Mouse (Mus musculus): ENCODE measurements around the gene Brat1.

The Brat1 gene

DNA sequence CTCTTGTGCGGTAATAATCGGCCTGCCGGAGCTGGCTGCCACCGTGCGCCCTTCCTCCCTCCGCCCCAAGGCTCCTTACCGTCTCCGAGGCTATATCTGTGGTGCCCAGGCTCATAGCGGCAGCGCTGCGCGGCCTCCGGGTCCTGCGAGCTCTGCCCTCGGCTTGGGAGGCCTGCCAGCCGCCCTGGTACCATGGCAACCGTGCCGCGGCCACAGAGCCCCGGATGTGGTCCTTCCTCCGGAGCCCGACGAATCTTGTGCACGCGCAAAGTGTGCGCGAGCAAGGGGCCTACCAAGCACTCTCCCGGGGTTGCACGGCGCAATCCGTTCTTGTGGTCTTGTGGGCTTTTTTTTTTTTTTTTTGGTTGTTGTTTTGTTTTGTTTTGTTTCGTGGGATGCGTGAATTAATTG, 2.7 kb upstream of the Brat1 start, which contains the start of gene Iqce:
Gene Iqce, minus strand, starts transcription at position 276 of the 411 bp plus-strand sequence.
- DNase-seq (ENCODE audit: low spot score) = peak; percentile 93

DNA sequence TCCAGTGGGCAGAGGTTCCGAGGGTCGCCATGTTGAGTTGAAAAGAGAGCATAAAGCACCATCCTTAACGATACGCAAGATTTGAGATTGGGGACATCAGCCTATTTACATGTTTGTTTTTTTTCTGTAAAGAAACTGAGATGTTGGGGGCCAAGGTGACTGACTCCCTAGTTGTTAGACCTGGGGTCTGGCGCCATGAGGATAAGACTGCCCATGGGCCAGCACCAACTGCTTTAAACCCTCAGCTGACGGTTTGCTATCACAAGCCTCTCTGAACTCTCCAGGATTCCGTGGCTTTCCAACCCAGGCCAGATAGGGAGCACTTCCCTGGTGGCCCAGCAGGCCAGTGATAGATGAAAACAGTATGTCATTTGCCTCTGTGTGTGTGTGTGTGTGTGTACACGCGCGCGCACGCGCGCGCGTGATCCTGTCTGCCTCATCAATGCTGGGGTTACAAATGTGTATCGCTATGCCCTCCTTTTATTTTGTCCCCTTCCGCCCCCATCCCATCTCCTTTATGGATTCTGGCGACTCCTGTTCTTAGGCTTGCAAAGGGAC, 2.1 kb upstream of the Brat1 start:
- peak; percentile 20 for DNase-seq (ENCODE audit: low spot score)

DNA sequence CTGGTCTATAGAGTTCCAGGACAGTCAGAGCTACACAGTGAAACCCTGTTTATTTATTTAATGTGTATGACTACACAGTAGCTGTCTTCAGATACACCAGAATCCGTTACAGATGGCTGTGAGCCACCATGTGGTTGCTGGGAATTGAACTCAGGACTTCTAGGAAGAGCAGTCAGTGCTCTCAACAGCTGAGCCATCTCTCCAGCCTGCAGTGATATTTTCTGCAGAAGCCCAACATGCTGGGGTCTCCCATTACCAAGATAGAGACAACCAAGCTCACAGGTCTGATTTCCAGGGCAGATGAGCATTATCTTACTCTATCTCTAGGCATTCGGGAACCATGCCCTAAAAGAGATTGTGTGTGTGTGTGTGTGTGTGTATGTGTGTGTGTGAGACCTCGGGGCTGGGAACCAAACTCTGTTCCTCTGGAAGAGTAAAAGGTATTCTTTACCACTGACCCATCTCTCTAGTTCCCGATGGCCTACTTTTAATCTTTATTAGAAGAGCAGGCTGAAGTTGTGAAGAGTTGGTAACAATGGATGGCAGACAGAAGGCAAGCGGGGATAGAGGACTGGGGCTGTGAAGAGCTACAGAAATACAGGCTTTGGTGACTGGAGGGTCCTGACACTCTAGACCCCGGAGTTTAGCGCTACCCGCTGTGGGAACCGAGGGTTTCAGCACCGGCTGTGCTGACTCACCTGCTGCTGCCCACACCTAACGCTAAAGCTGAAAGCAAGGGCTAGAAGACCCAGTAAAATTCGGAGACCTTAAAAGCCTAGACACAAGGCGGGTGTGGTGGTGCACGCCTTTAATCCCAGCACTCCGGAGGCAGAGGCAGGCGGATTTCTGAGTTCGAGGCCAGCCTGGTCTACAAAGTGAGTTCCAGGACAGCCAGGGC, 1.1 kb upstream of the Brat1 start:
- peak; percentile 29 for DNase-seq (ENCODE audit: low spot score)

DNA sequence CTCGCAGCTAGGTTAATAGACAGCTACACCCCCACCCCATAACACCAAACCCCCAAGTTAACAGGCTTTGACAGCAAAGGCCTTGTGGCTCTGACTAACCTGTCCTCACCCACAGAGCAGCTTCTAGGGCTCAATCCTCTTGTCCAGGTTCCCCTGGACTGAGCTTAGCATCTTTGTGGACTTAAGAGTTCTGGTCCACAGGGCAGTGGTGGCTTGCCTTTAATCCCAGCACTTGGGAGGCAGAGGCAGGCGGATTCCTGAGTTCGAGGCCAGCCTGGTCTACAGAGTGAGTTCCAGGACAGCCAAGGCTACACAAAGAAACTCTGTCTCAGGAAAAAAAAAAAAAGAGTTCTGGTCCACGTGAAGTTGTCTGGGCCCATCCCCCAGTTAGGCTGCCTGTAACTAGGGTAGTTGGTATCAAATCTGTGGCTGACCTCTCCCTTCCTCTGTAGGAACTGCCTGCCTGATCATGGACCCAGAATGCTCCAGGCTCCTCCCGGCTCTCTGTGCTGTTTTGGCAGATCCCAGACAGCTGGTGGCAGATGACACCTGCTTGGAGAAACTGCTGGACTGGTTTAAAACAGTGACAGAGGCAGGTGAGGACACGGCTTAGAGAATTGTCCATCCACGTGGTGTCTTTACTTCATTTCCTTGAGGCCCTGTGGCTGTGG, 825 bp downstream of the Brat1 start:
- DNase-seq (ENCODE audit: low spot score) = peak; percentile 78

DNA sequence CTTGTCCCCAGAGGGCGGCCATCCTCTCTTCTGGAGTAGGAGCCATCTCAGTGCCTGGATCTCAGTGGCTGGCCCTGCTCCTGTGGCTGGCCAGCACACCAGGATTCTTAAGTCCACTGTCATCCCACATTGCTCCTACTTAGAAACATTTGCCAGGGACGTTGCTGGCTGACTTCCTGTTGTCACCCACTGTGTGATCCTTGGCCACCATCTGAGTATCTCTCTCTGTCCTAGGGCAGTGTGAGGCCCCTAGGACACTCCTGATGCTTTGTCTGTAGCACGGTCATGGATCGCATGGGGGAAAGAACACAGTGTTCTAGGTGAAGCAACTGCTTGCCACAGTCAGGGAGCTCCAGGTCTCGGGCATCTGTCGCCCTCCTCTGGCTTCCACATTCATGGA, 5.5 kb downstream of the Brat1 start:
- DNase-seq (ENCODE audit: low spot score) = no peak

DNA sequence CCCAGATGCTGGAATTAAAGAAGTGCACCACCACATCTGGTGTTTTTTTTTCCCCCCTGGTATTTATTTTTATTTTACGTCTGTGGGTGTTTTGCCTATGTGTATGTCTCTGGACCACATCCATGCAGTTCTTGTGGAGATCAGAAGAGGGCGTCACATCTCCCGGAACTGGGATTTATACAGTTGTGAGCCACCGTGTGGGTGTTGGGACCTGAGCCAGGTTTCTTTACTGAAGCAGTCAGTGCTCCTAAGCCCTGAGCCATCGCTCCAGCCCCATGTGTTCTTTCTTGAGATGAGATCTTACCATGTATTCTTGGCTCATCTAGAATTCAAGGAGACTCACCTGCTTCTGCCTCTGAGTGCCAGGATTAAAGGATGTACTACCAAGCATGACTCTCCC, 6.2 kb downstream of the Brat1 start:
- no peak for DNase-seq (ENCODE audit: low spot score)

DNA sequence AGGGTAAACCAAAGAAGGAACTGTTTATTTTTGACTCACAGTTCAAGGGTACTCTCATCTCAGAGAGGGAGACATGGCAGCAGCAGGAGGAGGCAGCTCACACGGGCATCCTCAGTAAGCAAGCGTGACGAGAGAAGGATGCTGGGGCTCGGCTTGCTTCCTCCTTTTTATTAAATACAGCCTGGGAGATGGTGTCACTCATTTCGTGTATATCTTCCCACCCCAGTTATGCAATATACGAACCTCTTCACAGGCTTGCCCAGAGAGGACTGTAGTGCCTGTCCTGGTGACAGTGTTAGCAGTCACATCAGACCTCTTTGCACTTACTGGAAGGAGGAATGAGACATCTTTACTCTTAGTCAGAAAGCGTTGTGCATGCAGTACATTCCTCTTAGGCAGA, 16.0 kb downstream of the Brat1 start:
- DNase-seq (ENCODE audit: low spot score) = no peak

DNA sequence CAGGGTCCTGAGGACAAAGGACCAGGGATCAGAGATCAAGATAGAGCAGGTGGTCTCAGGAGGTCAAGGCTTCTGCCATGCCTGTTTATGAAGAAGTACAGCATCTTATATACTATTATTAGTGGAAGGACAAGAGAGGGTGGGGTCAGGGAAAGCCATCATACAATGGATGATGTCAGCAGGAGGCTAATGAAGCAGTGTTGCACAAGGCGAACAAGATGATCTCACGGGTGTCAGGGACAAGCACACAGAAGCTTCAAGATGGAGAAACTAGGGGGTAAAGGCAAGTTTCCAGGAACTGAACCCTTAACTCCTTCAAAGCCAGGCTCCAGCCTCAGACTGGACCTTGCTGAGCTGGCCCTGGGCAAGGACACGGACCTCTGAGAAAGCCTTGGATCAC, 17.3 kb downstream of the Brat1 start:
- DNase-seq (ENCODE audit: low spot score) = no peak

DNA sequence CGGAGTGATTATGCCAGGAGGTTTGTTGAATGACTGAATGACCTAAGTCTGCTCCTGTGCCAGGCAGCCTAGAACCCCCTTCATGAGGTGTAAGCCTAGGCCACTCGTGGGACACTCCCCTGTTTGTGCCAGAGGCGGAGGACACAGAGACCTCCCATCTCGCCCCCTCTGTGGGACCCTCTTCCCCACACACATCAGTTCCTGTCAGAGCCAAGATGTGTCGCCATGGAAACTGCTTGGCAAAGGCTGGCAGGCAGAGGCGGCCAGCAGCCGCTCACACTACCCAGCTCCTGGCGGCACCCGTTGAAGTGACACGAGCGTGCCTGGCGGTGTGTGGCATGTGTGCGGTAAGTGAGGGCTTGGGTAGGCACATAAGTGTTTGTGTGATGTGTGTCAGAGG, 19.0 kb downstream of the Brat1 start, which contains the start of gene Amz1:
Gene Amz1, plus strand, starts transcription at position 306 of the 400 bp plus-strand sequence.
- DNase-seq (ENCODE audit: low spot score) = no peak

DNA sequence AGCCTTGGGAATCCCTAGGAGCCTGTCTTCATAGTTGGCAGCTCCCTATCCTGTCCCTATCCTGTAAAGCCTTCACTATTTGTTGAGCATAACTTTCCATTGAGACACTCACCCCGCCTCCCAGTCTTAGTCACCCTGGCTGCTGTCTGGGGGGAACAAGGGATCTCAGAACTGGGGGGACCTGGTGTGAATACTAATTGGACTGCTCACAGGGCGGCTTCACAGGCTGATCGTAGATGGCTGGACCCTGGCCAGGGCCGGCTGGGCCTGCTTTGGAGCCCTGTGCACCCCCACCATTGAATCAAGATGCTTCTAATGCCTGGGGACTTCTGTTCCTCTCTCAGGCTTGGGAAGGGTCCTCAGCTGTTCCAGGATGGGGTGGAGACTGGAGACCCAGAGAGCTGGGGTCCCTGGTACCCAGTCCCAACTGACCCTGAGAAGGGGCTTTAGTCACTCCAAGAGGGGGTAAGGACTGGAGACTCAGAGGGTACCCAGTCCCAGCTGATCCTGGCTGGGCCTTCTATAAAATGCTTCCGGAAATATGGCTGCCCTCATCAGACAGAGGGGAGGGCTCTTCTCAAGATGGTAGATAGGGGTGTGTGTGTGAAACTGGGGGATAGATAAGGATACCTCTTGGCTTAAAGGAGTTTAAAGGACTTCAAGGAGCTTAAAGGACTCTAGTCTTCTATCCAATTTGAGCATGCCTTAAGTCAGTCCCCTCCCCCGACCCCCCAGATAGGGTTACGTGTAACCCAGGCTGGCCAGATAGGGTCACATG, 21.4 kb downstream of the Brat1 start:
- DNase-seq (ENCODE audit: low spot score) = no peak

DNA sequence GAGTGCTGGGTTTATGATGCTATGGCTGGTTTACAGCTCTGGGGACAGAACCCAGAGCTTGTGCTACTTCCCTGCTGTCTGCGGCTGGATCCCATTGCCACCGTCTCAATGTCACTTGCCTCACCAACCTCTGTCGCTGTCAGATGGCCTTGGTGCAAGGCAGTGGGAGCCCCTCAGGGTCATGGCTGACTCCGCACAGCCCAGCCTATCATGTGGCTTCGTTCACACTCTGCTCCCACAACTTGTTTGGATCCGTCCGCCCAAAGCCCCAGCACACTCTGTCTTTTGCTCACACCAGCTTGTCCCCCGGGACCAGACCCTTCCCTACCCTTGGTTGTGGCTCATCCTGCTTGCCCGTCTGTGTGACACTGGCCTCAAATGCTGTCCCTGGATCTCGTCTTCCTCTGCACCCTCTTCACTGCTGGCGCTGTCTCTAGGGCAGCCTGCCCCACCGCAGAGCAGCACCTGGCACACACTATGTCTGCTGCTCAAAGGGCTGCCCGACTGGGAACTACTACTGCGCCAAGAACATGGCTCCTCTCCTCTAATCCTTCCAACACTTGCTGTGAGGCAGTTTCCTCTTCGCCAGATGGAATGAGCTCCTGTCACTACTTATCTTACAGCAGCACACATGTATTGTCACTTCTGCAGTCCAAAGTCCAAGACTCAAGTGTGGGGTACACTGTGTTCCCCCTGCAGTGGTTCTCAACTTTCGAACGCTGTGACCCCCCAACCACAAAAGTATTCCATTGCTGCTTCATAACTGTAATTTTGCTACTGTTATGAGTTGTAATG, 22.3 kb downstream of the Brat1 start:
- no peak for DNase-seq (ENCODE audit: low spot score)

DNA sequence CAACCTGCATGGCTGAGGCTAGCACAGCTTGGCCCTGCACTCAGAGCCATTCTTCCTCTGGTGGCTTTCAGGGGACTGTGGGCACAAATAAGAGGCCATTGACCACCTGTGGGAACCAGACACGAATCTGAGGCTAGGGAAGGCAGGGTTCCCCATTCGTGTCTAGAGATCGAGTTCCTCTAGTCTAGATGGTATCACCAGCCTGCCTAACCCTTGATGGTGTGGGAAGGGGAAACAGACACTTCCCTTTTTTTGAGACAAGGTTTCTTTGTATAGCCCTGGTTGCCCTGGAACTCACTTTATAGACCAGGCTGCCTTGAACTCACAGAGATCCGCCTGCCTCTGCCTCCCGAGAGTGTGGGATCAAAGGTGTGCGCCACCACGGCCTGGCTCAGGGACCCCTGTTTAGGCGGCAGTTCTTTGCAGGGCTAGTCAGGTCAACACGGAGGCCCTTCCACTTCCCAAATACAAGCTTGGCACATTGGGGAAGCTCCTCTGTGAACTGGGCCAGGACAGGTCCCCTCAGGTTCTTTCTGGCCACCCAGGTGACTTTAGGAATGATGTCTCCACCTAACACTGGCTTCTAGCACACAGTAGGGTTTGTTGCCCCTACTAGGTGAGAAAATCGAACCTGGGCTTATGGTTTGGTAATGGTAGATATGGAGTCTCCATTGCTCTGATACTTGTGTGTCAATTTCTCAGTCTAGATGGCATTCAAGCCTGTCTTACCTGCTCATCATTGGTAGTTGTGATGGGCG, 26.4 kb downstream of the Brat1 start:
- no peak for DNase-seq (ENCODE audit: low spot score)

DNA sequence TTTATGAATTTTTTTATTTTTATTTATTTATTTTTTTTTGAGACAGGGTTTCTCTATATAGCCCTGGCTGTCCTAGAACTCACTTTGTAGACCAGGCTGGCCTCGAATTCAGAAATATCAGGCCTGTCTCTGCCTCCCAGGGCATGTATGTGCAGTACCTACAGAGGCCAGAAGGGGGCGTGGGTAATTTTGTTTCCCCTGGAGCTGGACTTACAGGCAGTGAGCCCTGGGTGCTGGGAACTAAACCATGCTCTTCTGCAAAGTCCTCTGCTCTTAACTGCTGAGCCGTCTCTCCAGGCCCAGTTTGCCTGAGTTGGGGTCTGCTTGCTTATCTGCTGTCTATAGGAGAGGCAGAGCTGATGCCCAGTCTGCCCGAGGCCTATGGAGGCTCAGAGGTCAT, 27.4 kb downstream of the Brat1 start:
- no peak for DNase-seq (ENCODE audit: low spot score)

DNA sequence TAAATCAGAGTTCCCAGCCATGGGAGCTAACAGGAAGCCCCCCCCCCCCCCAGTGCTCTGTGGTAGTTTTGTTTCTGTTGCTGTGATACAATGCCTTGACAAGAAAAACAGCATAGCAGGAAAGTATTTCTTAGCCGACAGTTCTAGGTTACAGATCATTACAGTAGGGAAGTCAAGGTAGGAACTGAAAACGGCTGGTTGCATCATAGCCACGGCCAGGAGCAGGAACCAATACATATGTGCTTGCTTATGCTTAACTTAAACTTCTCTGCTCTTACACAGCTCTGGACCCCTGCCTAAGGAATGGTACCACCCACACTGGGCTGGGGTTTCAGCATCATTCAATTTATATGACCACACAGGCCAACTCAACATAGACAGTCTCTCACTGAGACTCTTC, 28.5 kb downstream of the Brat1 start:
- DNase-seq (ENCODE audit: low spot score) = no peak

DNA sequence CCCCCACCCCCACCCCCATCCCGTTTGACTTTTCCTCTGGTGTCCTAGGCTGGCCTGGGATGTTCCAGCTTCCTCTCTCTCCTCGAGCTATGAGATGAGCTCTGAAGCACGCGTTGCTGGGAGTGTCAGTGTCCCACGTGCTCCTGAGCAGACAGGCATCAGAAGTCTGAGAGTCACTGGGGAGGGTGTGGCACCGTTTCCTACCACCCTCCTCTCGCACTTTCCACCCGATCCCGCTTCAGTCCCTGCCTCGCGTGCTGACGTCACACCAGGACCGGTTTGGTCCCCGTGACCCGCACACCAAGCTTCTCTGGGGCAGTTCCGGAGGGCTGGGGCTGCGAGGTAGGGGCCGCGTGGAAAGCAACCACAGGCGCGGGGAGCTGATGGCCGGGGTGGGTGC, 30.5 kb downstream of the Brat1 start:
- DNase-seq (ENCODE audit: low spot score) = no peak

DNA sequence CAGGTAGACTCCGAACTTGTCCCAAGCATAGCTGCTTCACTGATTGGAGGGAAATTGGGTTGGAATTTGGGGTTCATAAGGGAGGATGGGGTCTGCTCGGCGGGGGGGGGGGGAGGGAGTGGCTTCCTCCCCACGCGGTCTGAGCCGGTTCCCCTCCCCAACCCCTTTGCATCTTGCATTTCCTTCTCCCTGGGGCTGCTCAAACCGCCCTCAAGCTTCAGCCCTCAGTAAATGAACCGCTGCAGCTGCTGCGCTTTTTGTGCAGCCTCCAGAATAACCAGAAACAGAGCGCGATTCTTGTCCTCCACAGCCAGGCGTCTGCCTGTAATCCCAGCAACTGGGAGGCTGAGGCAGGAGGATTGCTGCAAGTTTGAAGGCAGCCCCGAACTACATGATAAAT, 31.4 kb downstream of the Brat1 start:
- DNase-seq (ENCODE audit: low spot score) = no peak

DNA sequence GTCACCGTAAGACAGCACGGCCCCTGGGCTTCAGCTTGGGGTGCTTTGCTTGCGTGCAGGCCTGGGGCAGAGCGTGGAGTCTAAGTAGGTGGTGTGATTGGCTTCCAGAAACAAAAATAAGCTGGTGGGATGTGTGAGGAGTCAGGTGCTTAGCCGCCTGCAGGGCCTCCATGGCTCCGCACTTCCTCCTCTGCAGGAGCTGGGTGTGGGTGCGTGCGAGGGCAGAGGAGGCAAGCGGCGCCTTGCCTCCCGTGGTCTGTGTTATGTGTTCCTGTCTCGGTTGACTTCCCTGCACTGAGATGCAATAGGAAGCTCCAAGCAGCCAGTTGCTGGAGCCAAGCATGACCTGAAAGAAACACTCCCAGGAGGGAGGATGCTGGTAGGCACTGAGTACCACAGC, 35.0 kb downstream of the Brat1 start:
- DNase-seq (ENCODE audit: low spot score) = no peak

DNA sequence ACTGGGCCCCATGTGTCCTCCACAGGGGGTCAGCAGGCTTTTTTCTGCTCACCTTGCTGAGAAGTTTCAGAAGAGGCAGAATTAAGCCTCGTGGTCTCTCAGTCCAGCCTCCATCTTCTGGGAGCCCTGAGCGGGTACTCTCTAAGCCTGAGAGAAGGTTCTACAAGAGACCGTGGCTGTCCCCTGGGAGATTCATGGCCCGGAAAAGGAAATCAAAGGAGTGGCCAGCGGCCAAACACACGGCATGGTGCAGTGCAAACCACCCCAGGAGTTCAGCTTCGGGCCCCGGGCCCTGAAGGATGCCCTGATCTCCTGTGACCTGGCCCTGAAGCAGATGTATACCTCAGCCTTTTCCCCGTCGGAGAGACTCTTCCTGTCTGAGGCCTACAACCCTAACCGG, 36.2 kb downstream of the Brat1 start:
- no peak for DNase-seq (ENCODE audit: low spot score)

DNA sequence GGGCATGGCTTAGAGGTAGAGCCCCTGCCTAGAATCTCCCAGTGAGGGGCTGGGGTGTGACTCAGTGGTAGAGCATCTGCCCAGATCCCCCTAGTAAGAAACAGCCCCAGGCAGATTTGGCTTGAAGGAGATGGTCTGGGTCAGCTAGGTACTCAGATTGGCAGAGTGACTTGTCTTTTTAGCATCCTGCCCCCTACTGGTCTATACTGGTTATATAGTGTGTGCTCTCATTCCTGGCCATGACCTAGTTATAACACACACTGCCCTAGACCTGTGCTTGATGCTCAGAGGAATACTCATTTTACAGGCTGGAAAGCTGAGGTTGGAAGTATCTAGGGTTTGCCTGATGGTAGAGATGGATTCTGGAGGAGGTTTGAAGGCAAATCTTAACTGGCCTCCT, 37.1 kb downstream of the Brat1 start:
- DNase-seq (ENCODE audit: low spot score) = peak; percentile 63

DNA sequence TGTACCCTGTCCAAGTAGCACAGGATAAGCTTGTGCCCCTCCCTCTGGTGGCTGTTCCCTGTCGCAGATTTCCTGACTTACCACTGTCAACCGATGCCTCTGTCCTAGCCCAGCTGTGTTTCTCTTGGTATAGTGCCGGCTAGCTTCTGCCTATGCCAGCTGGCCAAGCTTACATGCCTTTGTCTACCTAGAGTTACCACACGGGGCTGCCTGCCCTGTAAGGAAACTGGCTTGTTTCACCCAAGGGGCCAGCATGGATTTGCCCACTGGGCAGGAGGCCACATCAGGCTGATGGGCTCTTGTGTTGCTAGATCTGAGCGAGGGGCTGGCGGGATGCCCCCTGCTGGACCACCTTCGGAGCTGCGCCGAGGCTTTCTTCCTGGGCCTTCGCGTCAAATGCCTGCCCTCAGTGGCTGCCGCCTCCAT, 38.9 kb downstream of the Brat1 start:
- DNase-seq (ENCODE audit: low spot score) = no peak

DNA sequence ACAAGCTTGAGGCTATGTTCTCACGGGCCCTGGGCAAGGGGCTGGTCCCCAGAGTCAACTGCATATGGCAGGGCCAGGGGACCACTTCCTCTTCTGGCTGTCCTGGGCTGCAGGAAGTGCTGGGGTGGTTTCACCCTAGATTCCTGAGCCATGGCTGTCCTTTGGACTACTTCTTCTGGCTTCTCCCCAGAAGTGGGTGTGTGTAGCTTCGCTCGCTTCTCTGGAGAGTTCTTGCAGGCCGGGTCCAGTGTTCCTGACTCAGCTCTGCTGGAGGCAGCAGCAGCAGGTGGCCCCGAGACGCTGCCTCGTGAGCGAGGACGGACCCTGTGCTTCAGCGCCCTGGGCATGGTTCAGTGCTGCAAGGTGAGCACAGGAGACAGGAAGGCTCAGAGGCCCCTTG, 43.6 kb downstream of the Brat1 start:
- DNase-seq (ENCODE audit: low spot score) = peak; percentile 66

Measured in adipocyte (in vitro differentiated cells).